Mouse (Mus musculus): Measurements from ENCODE around the gene Gpr155. TPM values are rescaled to one million over a fixed set of nuclear protein-coding genes. Genes with fewer than 3 reads are reported as not detected.
A peak's percentile ranks its signal among the peaks of the same experiment; 100 is the strongest.

Gene Gpr155
- polyA plus RNA-seq, 1 experiment from 2014 or later: 9.5 TPM

- no peak for ATAC-seq (ENCODE audit: insufficient number of reproducible peaks, insufficient read depth, low FRiP score, low TSS enrichment, low read depth)
- H3K27me3 ChIP-seq: no peaks in the 10 kb centered on the region
- no peaks in the 10 kb centered on the region for H3K36me3 ChIP-seq
- no peak overlapping the region for H3K9ac ChIP-seq
- no peak overlapping the region for H3K4me3 ChIP-seq
- peaks cover 15% of the 10 kb centered on the region for H3K4me1 ChIP-seq
- no peaks in the 10 kb centered on the region; the same call in 1 of the 2 replicates for H3K9me3 ChIP-seq
- WGBS: 89% methylated on average over 9 of the region's 9 CpGs
- no peak overlapping the region for H3K4me2 ChIP-seq
- H3K27ac ChIP-seq: no peak overlapping the region
These were observed 20.1 kb upstream of the Gpr155 start for GRCm38 (mm10) chr2:73406336-73406915.

- Histone ChIP-seq H3K9me3 (no peaks in the 10 kb centered on the region; the same call in 1 of the 2 replicates), H3K27ac (0 out of 2 replicates have a peak overlapping the region, but pooled peaks have one; percentile 2), H3K36me3 (no peaks in the 10 kb centered on the region), H3K9ac (no peak overlapping the region), H3K27me3 (no peaks in the 10 kb centered on the region), H3K4me3 (no peak overlapping the region), H3K4me1 (peaks cover 23% of the 10 kb centered on the region), H3K4me2 (no peak overlapping the region)
- ATAC-seq (ENCODE audit: insufficient number of reproducible peaks, insufficient read depth, low FRiP score, low TSS enrichment, low read depth): no peak
- 90% methylated on average over 7 of the region's 7 CpGs for WGBS
These were observed 18.6 kb upstream of the Gpr155 start for GRCm38 (mm10) chr2:73404980-73405379.

- no peak overlapping the region for H3K9ac ChIP-seq
- H3K27ac ChIP-seq: peak overlapping the region; percentile 2; the same call in 1 of the 2 replicates
- no peaks in the 10 kb centered on the region; the same call in 1 of the 2 replicates for H3K9me3 ChIP-seq
- no peak overlapping the region for H3K4me3 ChIP-seq
- 88% methylated on average over 9 of the region's 9 CpGs for whole genome bisulfite sequencing
- no peaks in the 10 kb centered on the region for H3K27me3 ChIP-seq
- peaks cover 23% of the 10 kb centered on the region for H3K4me1 ChIP-seq
- no peak for ATAC-seq (ENCODE audit: insufficient number of reproducible peaks, insufficient read depth, low FRiP score, low TSS enrichment, low read depth)
- no peak overlapping the region for H3K4me2 ChIP-seq
- no peaks in the 10 kb centered on the region for H3K36me3 ChIP-seq
These were observed 18.1 kb upstream of the Gpr155 start for GRCm38 (mm10) chr2:73404442-73404841.

- Histone ChIP-seq H3K4me3 (no peak overlapping the region), H3K4me1 (peaks cover 23% of the 10 kb centered on the region), H3K9ac (no peak overlapping the region), H3K27ac (no peak overlapping the region), H3K27me3 (no peaks in the 10 kb centered on the region), H3K9me3 (no peaks in the 10 kb centered on the region; the same call in 1 of the 2 replicates), H3K36me3 (no peaks in the 10 kb centered on the region), H3K4me2 (no peak overlapping the region)
- 70% methylated on average over 15 of the region's 15 CpGs for WGBS
- no peak for ATAC-seq (ENCODE audit: insufficient number of reproducible peaks, insufficient read depth, low FRiP score, low TSS enrichment, low read depth)
These were observed 17.1 kb upstream of the Gpr155 start for GRCm38 (mm10) chr2:73403385-73404013.

GRCm38 (mm10) chr2:73401689-73402088 is 15.3 kb upstream of the Gpr155 start:
- no peak overlapping the region for H3K27ac ChIP-seq
- peaks cover 23% of the 10 kb centered on the region for H3K4me1 ChIP-seq
- no peak overlapping the region for H3K4me3 ChIP-seq
- no peak overlapping the region for H3K9ac ChIP-seq
- no peaks in the 10 kb centered on the region; the same call in 1 of the 2 replicates for H3K9me3 ChIP-seq
- 39% methylated on average over 1 of the region's 1 CpGs for WGBS
- ATAC-seq (ENCODE audit: insufficient number of reproducible peaks, insufficient read depth, low FRiP score, low TSS enrichment, low read depth): no peak
- no peaks in the 10 kb centered on the region for H3K27me3 ChIP-seq
- no peak overlapping the region for H3K4me2 ChIP-seq
- H3K36me3 ChIP-seq: no peaks in the 10 kb centered on the region

GRCm38 (mm10) chr2:73397476-73397875 is 11.1 kb upstream of the Gpr155 start:
- Histone ChIP-seq H3K27ac (no peak overlapping the region), H3K4me3 (no peak overlapping the region), H3K9me3 (no peaks in the 10 kb centered on the region), H3K36me3 (no peaks in the 10 kb centered on the region), H3K9ac (no peak overlapping the region), H3K4me2 (no peak overlapping the region), H3K4me1 (peaks cover 14% of the 10 kb centered on the region), H3K27me3 (no peaks in the 10 kb centered on the region)
- WGBS: 92% methylated on average over 2 of the region's 2 CpGs
- ATAC-seq (ENCODE audit: insufficient number of reproducible peaks, insufficient read depth, low FRiP score, low TSS enrichment, low read depth): no peak

- Histone ChIP-seq H3K4me1 (peaks cover 12% of the 10 kb centered on the region), H3K4me2 (no peak overlapping the region), H3K9me3 (no peaks in the 10 kb centered on the region), H3K27ac (no peak overlapping the region), H3K9ac (no peak overlapping the region), H3K27me3 (no peaks in the 10 kb centered on the region), H3K4me3 (no peak overlapping the region), H3K36me3 (no peaks in the 10 kb centered on the region)
- 84% methylated on average over 3 of the region's 3 CpGs for WGBS
- ATAC-seq (ENCODE audit: insufficient number of reproducible peaks, insufficient read depth, low FRiP score, low TSS enrichment, low read depth): no peak
These were observed 10.5 kb upstream of the Gpr155 start for GRCm38 (mm10) chr2:73396828-73397325.

- Histone ChIP-seq H3K27me3 (no peaks in the 10 kb centered on the region), H3K4me1 (no peaks in the 10 kb centered on the region), H3K36me3 (no peaks in the 10 kb centered on the region), H3K4me2 (no peak overlapping the region), H3K4me3 (no peak overlapping the region), H3K9me3 (no peaks in the 10 kb centered on the region), H3K27ac (no peak overlapping the region), H3K9ac (no peak overlapping the region)
- WGBS: 83% methylated on average over 8 of the region's 8 CpGs
- no peak for ATAC-seq (ENCODE audit: insufficient number of reproducible peaks, insufficient read depth, low FRiP score, low TSS enrichment, low read depth)
These were observed 9.1 kb upstream of the Gpr155 start for GRCm38 (mm10) chr2:73395516-73395915.

- WGBS: 89% methylated on average over 3 of the region's 3 CpGs
- Histone ChIP-seq H3K4me2 (no peak overlapping the region), H3K27ac (no peak overlapping the region), H3K27me3 (no peaks in the 10 kb centered on the region), H3K4me1 (no peaks in the 10 kb centered on the region; the same call in 1 of the 2 replicates), H3K9me3 (no peaks in the 10 kb centered on the region), H3K4me3 (no peak overlapping the region), H3K36me3 (no peaks in the 10 kb centered on the region), H3K9ac (no peak overlapping the region)
- ATAC-seq (ENCODE audit: insufficient number of reproducible peaks, insufficient read depth, low FRiP score, low TSS enrichment, low read depth): no peak
These were observed 8.1 kb upstream of the Gpr155 start for GRCm38 (mm10) chr2:73394476-73394875.

GRCm38 (mm10) chr2:73392772-73393171 is 6.4 kb upstream of the Gpr155 start:
- Histone ChIP-seq H3K27ac (no peak overlapping the region), H3K9me3 (no peaks in the 10 kb centered on the region), H3K27me3 (no peaks in the 10 kb centered on the region), H3K4me3 (no peak overlapping the region), H3K9ac (no peak overlapping the region), H3K4me2 (no peak overlapping the region), H3K4me1 (peaks cover 5% of the 10 kb centered on the region; the same call in 1 of the 2 replicates), H3K36me3 (no peaks in the 10 kb centered on the region)
- WGBS: 76% methylated on average over 2 of the region's 2 CpGs
- no peak for ATAC-seq (ENCODE audit: insufficient number of reproducible peaks, insufficient read depth, low FRiP score, low TSS enrichment, low read depth)

GRCm38 (mm10) chr2:73389951-73390350 is 3.6 kb upstream of the Gpr155 start:
- WGBS: 84% methylated on average over 3 of the region's 3 CpGs
- Histone ChIP-seq H3K9me3 (no peaks in the 10 kb centered on the region), H3K27me3 (no peaks in the 10 kb centered on the region), H3K4me1 (peaks cover 10% of the 10 kb centered on the region), H3K9ac (no peak overlapping the region), H3K27ac (no peak overlapping the region; the same call in 1 of the 2 replicates), H3K36me3 (no peaks in the 10 kb centered on the region), H3K4me2 (no peak overlapping the region), H3K4me3 (no peak overlapping the region)
- no peak for ATAC-seq (ENCODE audit: insufficient number of reproducible peaks, insufficient read depth, low FRiP score, low TSS enrichment, low read depth)

GRCm38 (mm10) chr2:73387806-73388205 is 1.4 kb upstream of the Gpr155 start:
- H3K4me1 ChIP-seq: peaks cover 13% of the 10 kb centered on the region
- H3K27me3 ChIP-seq: no peaks in the 10 kb centered on the region
- H3K36me3 ChIP-seq: no peaks in the 10 kb centered on the region
- no peak overlapping the region for H3K4me3 ChIP-seq
- H3K27ac ChIP-seq: no peak overlapping the region
- ATAC-seq (ENCODE audit: insufficient number of reproducible peaks, insufficient read depth, low FRiP score, low TSS enrichment, low read depth): no peak
- H3K9ac ChIP-seq: no peak overlapping the region
- H3K4me2 ChIP-seq: no peak overlapping the region
- 85% methylated on average over 1 of the region's 1 CpGs for WGBS
- no peaks in the 10 kb centered on the region for H3K9me3 ChIP-seq

Data from embryonic facial prominence, embryonic 13.5 days (tissue).